In the genomic region with DNA sequence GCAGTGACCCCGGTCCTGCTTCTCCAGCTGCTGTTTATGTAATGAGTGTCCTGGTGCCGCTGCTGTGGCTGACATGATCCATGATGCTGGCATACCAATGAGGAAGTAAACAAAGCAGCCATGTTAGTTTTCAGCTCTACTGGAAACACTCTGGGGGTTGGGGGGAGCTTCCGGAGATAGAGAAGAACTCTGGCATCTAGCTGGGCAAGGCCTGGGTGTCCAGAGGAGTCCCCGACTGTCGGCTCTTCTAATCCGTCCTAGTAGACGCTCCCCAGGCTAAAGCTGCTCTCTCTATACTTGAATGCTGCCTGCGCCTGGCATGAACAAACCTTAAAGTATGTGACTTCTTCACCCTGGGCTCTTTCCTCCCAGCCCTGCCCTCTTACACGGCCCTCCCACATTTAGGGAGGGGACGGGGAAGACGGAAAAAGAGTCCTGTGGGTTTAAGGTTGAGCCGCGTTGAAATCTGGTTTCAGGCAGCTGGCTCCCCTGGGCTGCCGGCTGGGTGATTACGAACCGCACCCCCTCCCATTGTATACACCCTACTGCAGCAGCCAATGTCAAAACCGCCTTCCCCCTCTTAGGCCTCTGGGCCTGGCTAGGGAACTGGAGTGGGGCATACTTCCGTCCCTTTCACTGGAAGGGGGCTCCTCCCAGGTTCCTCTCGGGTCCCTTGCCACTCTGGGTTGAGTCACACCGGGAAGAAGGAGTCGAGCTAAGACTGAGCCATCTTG, we compare ENCODE assay signal across 8 mouse cellular contexts. TPM values are rescaled to one million over a fixed set of nuclear protein-coding genes. Genes with fewer than 3 reads are reported as not detected.
A peak's percentile ranks its signal among the peaks of the same experiment; 100 is the strongest.
DNase-seq lines count a peak whose midpoint lies in the region; ATAC-seq and TF ChIP-seq lines count a peak whose summit lies in the region.

No protein-coding gene starts in this region.

- under 1% methylated on average over 21 of the region's 21 CpGs for WGBS in hindbrain, embryonic 16.5 days
- WGBS in liver, embryonic 12.5 days (ENCODE audit: insufficient replicate concordance), result under 1% methylated on average over 21 of the region's 21 CpGs

- peak overlapping the region; percentile 97 for H3K9ac ChIP-seq in hindbrain, embryonic 16.5 days (ENCODE audit: low read depth, low read length)
- peak overlapping the region; percentile 96 for H3K9ac ChIP-seq in liver, embryonic 12.5 days

- no peaks in the 10 kb centered on the region for H3K9me3 ChIP-seq in hindbrain, embryonic 16.5 days (ENCODE audit: control insufficient read depth, low read length)
- no peaks in the 10 kb centered on the region for H3K9me3 ChIP-seq in liver, embryonic 12.5 days (replicated peaks)

- H3K4me2 ChIP-seq in hindbrain, embryonic 16.5 days (ENCODE audit: low read length), result peak overlapping the region; percentile 98
- peak overlapping the region; percentile 99 for H3K4me2 ChIP-seq in liver, embryonic 12.5 days

- intact Hi-C loops in gastrocnemius, adult 2 months (cut with DNase I), result loop anchor here (2.0 kb wide), 1 partner anchor 109 kb away; a partner anchor contains a TSS

- peak overlapping the region; percentile 85 for H3K27ac ChIP-seq in brown adipose tissue, adult 24 weeks (replicated peaks; ENCODE audit: low read depth, low read length)
- H3K27ac ChIP-seq in gastrocnemius, adult 2 months, result peak overlapping the region; percentile 99
- H3K27ac ChIP-seq in hindbrain, embryonic 16.5 days (ENCODE audit: low read depth, low read length), result peak overlapping the region; percentile 100
- H3K27ac ChIP-seq in liver, embryonic 12.5 days, result peak overlapping the region; percentile 99

- H3K4me1 ChIP-seq in brown adipose tissue, adult 24 weeks (ENCODE audit: control insufficient read depth, insufficient read depth, insufficient read length, low read length), result peaks cover 33% of the 10 kb centered on the region
- H3K4me1 ChIP-seq in hindbrain, embryonic 16.5 days (ENCODE audit: control insufficient read depth, insufficient read depth, low read depth, low read length), result peaks cover 44% of the 10 kb centered on the region
- H3K4me1 ChIP-seq in liver, embryonic 12.5 days, result peaks cover 72% of the 10 kb centered on the region

- DNase-seq in layer of hippocampus, adult 9-11 months, result peak; percentile 61
- DNase-seq in layer of hippocampus, adult 18-20 months (ENCODE audit: low spot score in 2 of 2), result no peak
- DNase-seq in gastrocnemius, adult 2 months, result peak; percentile 82
- peak; percentile 60 for DNase-seq in testis, postnatal 14 days (ENCODE audit: low spot score)

- peaks cover 5% of the 10 kb centered on the region; the same call in 1 of the 2 replicates for H3K36me3 ChIP-seq in hindbrain, embryonic 16.5 days (ENCODE audit: control insufficient read depth, insufficient read depth, low read length)
- H3K36me3 ChIP-seq in liver, embryonic 12.5 days, result peaks cover 35% of the 10 kb centered on the region

- ATAC-seq in hindbrain, embryonic 16.5 days, result peak; percentile 17
- ATAC-seq in liver, embryonic 12.5 days, result peak; percentile 78
- ATAC-seq in monocyte, adult 5-6 weeks (replicated peaks; ENCODE audit: insufficient number of reproducible peaks, low FRiP score, low TSS enrichment, poor library complexity, severe bottlenecking), result peak; percentile 40

- peak overlapping the region; percentile 80 for H3K4me3 ChIP-seq in brown adipose tissue, adult 24 weeks (ENCODE audit: insufficient read depth, low read depth, low read length)
- H3K4me3 ChIP-seq in gastrocnemius, adult 2 months, result peak overlapping the region; percentile 95
- peak overlapping the region; percentile 99 for H3K4me3 ChIP-seq in hindbrain, embryonic 16.5 days (ENCODE audit: low read length)
- peak overlapping the region; percentile 87 for H3K4me3 ChIP-seq in liver, embryonic 12.5 days

- TF ChIP-seq CTCF in gastrocnemius, adult 2 months (IDR thresholded peaks at IDR 0.05), result no peak

- no peaks in the 10 kb centered on the region for H3K27me3 ChIP-seq in hindbrain, embryonic 16.5 days (replicated peaks; ENCODE audit: control insufficient read depth, insufficient read depth, low read length)
- H3K27me3 ChIP-seq in liver, embryonic 12.5 days (replicated peaks), result no peaks in the 10 kb centered on the region

RNA-seq across cellular contexts. Expression of a gene that starts 2.0 kb away (rescaled TPM):
- total RNA-seq in layer of hippocampus, adult 18-20 months (2021), result 100 to 1,000 TPM; 110 to 112 TPM
- polyA plus RNA-seq in brown adipose tissue, adult 24 weeks (2012; ENCODE audit: insufficient read depth, insufficient read length, missing spikeins), result 12.4 and 17.4 TPM in 2 replicates
- 10 to 100 TPM; 20.2 to 20.7 TPM for total RNA-seq in gastrocnemius, adult 2 months (2021)
- 23.4 and 27.6 TPM in 2 replicates for polyA plus RNA-seq in hindbrain, embryonic 16.5 days (2015; fragmentation: Nextera tagmentation; extraction: Ambion mirVana)
- polyA plus RNA-seq in liver, embryonic 12.5 days (2016; fragmentation: Nextera tagmentation; extraction: Ambion mirVana), result 19.0 and 19.5 TPM in 2 replicates
- 35.4 to 50.0 TPM (median 39.9 TPM) in 3 replicates for total RNA-seq in monocyte, adult 5-6 weeks (2017)

Comparison
In these comparisons a context has a peak if more than half of its experiments do, and no peak if none do; other contexts are left out.
1. DNase-seq: peak in layer of hippocampus, adult 9-11 months (single experiment), gastrocnemius, adult 2 months (single experiment) and testis, postnatal 14 days (single experiment); none in layer of hippocampus, adult 18-20 months (0 of 2).
2. ATAC-seq: peak in every context shown above with its lines; median percentile 78 in liver, embryonic 12.5 days; 40 in monocyte, adult 5-6 weeks; 17 in hindbrain, embryonic 16.5 days.
3. Peak in every context shown above with its lines, with median percentiles within 50 percentile points of each other: H3K27ac ChIP-seq and H3K4me3 ChIP-seq.